Mouse (Mus musculus): ENCODE measurements around the gene Trp53bp2.

DNA sequence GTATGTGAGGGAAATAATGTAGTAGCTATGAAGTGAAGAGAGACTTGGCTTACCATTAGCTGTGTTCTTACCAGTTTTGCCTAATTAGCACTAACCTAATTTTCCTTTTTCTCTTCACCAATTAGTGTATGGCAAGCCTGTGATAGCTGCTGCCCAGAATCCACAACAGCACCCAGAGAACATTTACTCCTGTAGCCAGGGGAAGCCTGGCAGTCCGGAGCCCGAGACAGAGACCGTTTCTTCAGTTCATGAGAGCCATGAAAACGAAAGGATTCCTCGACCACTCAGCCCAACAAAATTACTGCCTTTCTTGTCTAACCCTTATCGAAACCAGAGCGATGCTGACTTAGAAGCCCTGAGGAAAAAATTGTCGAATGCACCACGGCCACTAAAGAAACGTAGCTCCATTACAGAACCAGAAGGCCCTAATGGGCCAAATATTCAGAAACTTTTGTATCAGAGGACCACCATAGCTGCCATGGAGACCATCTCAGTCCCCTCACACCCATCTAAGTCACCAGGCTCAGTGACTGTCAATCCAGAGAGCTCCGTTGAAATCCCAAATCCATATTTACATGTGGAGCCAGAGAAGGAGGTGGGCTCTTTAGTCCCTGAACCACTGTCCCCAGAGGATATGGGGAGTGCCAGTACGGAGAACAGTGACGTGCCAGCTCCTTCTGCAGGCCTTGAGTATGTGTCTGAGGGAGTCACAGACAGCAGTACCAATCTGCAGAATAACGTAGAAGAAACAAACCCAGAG, 39.5 kb downstream of the Trp53bp2 start:
- TF ChIP-seq EP300 (IDR thresholded peaks at IDR 0.05; ENCODE audit: low read depth) (no peak), CTCF (IDR thresholded peaks at IDR 0.05; ENCODE audit: low read depth) (no peak)

Data from liver, postnatal 0 days (tissue).